Mouse (Mus musculus) heart, postnatal 0 days (tissue): ENCODE measurements around the gene Sfmbt2. TPM values are rescaled to one million over a fixed set of nuclear protein-coding genes. Genes with fewer than 3 reads are reported as not detected.
"Not testable (repeated sequence)": the region's sequence is repeated elsewhere in the genome, so short reads cannot be mapped to it uniquely, and the experiment has no call there.

ENCODE experiments used
- ATAC-seq: fragments of 200-750 bp; cut with Nextera tagmentation; 2 replicates; pipeline ENCODE4 v1.8.0; 2017; ENCODE audit warnings: low read depth, moderate number of reproducible peaks, moderate library complexity; ENCODE audit not compliant: insufficient read depth
- DNase-seq: peaks from one replicate; pipeline ENCODE4 v3.0.0-alpha.2; 2016; ENCODE audit warnings: low spot score
- H3K27ac ChIP-seq: fragments of 300-500 bp; sonication (generic); 2 replicates; pipeline ENCODE4 v1.5.1; 2014; ENCODE audit warnings: low read depth, mild to moderate bottlenecking
- H3K27me3 ChIP-seq: fragments of 300-500 bp; sonication (generic); 2 replicates; pipeline ENCODE4 v1.6.1; 2014; ENCODE audit warnings: low read length, mixed read lengths; ENCODE audit not compliant: control insufficient read depth, insufficient read depth
- H3K36me3 ChIP-seq: fragments of 300-500 bp; sonication (generic); replicated peaks from 2 replicates; pipeline ENCODE4 v1.6.1; 2014; ENCODE audit warnings: low read length, mixed read lengths; ENCODE audit not compliant: control insufficient read depth, insufficient read depth
- H3K4me1 ChIP-seq: fragments of 300-500 bp; sonication (generic); 2 replicates; pipeline ENCODE4 v1.6.1; 2014; ENCODE audit warnings: antibody characterized with exemption; ENCODE audit not compliant: control insufficient read depth, insufficient read depth
- H3K4me2 ChIP-seq: fragments of 300-500 bp; sonication (generic); 2 replicates; pipeline ENCODE4 v1.6.1; 2014; ENCODE audit warnings: low read depth, mild to moderate bottlenecking, low read length, moderate library complexity
- H3K4me3 ChIP-seq: fragments of 300-500 bp; sonication (generic); 2 replicates; pipeline ENCODE4 v1.5.1; 2014; ENCODE audit warnings: low read depth, low read length
- H3K9ac ChIP-seq: fragments of 300-500 bp; sonication (generic); replicated peaks from 2 replicates; pipeline ENCODE4 v1.6.1; 2014; ENCODE audit warnings: low read depth, low read length, mixed read lengths
- H3K9me3 ChIP-seq: fragments of 300-500 bp; sonication (generic); replicated peaks from 2 replicates; pipeline ENCODE4 v1.6.1; 2016; ENCODE audit warnings: low read length; ENCODE audit not compliant: control insufficient read depth
- CTCF ChIP-seq: IDR thresholded peaks from 2 replicates; pipeline ENCODE4 v1.5.1; 2016; ENCODE audit warnings: antibody characterized with exemption, control low read depth, low read depth
- EP300 ChIP-seq: IDR thresholded peaks from 2 replicates; pipeline ENCODE4 v1.6.1; 2016; ENCODE audit warnings: antibody characterized with exemption, low read depth
- WGBS: fragments of 180-500 bp; shearing (Covaris S2); extraction: QIAGEN DNeasy Blood & Tissue Kit; methylation state at CpG from one replicate; pipeline ENCODE4 v1.1.7; 2014; 5-methylcytosine and 5-hydroxymethylcytosine counted together
- polyA plus RNA-seq: library from polyadenylated mRNA; unstranded; fragments of >200 nt; fragmentation: Nextera tagmentation; extraction: Ambion mirVana; gene quantifications from 2 replicates; pipeline ENCODE4 v1.2.1, GENCODE M21; 2015
- total RNA-seq: library from RNA; depleted of rRNA; stranded (reverse); fragments of >200 nt; gene quantifications from 2 replicates; pipeline ENCODE4 v1.2.3, GENCODE M21; 2014; ENCODE audit warnings: low replicate concordance

The Sfmbt2 gene
- total and polyA plus RNA-seq, 2 experiments from 2014 or later = 0.66 to 1.9 TPM

- peaks cover 13% of the 10 kb centered on the region; the same call in 1 of the 2 replicates for H3K27me3 ChIP-seq
These were observed 35.2 kb upstream of the Sfmbt2 start for GRCm38 (mm10) chr2:10335037-10335608.

GRCm38 (mm10) chr2:10340022-10340421 is 30.3 kb upstream of the Sfmbt2 start:
- Histone ChIP-seq H3K9me3 (no peaks in the 10 kb centered on the region), H3K36me3 (no peaks in the 10 kb centered on the region), H3K9ac (no peak overlapping the region), H3K27me3 (0 out of 2 replicates have a peak, but pooled peaks cover 2% of the 10 kb centered on the region), H3K27ac (no peak overlapping the region), H3K4me3 (no peak overlapping the region), H3K4me1 (no peaks in the 10 kb centered on the region), H3K4me2 (no peak overlapping the region)
- ATAC-seq = no peak
- DNase-seq = no peak
- TF ChIP-seq CTCF (no peak), EP300 (no peak)
- 65% methylated on average over 1 of the region's 1 CpGs for WGBS

More at GRCm38 (mm10) chr2:10335037-10335608, 35.2 kb upstream of the Sfmbt2 start:
- no peak for DNase-seq
- ATAC-seq = no peak
- no peak overlapping the region for H3K4me3 ChIP-seq
- H3K36me3 ChIP-seq = no peaks in the 10 kb centered on the region
- H3K4me1 ChIP-seq = no peaks in the 10 kb centered on the region
- H3K9ac ChIP-seq = no peak overlapping the region
- TF ChIP-seq CTCF (no peak), EP300 (no peak)
- no peak overlapping the region for H3K4me2 ChIP-seq
- H3K27ac ChIP-seq = no peak overlapping the region
- H3K9me3 ChIP-seq = no peaks in the 10 kb centered on the region
- WGBS = 49% methylated on average over 4 of the region's 4 CpGs

- Histone ChIP-seq H3K4me3 (no peak overlapping the region), H3K36me3 (no peaks in the 10 kb centered on the region), H3K9me3 (no peaks in the 10 kb centered on the region), H3K27ac (no peak overlapping the region), H3K9ac (no peak overlapping the region), H3K4me1 (no peaks in the 10 kb centered on the region), H3K27me3 (no peaks in the 10 kb centered on the region), H3K4me2 (no peak overlapping the region)
- TF ChIP-seq EP300 = no peak
- TF ChIP-seq CTCF = no peak
- 65% methylated on average over 5 of the region's 5 CpGs for WGBS
- DNase-seq = no peak
- no peak for ATAC-seq
These were observed 26.8 kb upstream of the Sfmbt2 start for GRCm38 (mm10) chr2:10343523-10343922.

GRCm38 (mm10) chr2:10344073-10344472 is 26.2 kb upstream of the Sfmbt2 start:
- not testable (repeated sequence) for H3K36me3 ChIP-seq, H3K27ac ChIP-seq, H3K4me2 ChIP-seq, H3K4me3 ChIP-seq, H3K9ac ChIP-seq, ATAC-seq, H3K9me3 ChIP-seq, H3K4me1 ChIP-seq, H3K27me3 ChIP-seq, DNase-seq
- WGBS = 76% methylated on average over 1 of the region's 1 CpGs

GRCm38 (mm10) chr2:10347193-10347592 is 23.1 kb upstream of the Sfmbt2 start:
- H3K4me2 ChIP-seq = no peak overlapping the region
- no peak overlapping the region for H3K4me3 ChIP-seq
- no peaks in the 10 kb centered on the region for H3K9me3 ChIP-seq
- no peaks in the 10 kb centered on the region for H3K27me3 ChIP-seq
- 81% methylated on average over 4 of the region's 4 CpGs for WGBS
- H3K27ac ChIP-seq = no peak overlapping the region
- no peak for DNase-seq
- no peak overlapping the region for H3K9ac ChIP-seq
- H3K4me1 ChIP-seq = no peaks in the 10 kb centered on the region
- no peak for ATAC-seq
- H3K36me3 ChIP-seq = no peaks in the 10 kb centered on the region
- TF ChIP-seq EP300 = no peak
- no peak for TF ChIP-seq CTCF

- no peaks in the 10 kb centered on the region for H3K27me3 ChIP-seq
- no peak overlapping the region for H3K4me3 ChIP-seq
- no peaks in the 10 kb centered on the region for H3K4me1 ChIP-seq
- H3K9me3 ChIP-seq = no peaks in the 10 kb centered on the region
- ATAC-seq (no peak), DNase-seq (no peak)
- WGBS = 69% methylated on average over 5 of the region's 5 CpGs
- H3K27ac ChIP-seq = no peak overlapping the region
- H3K4me2 ChIP-seq = no peak overlapping the region
- no peak for TF ChIP-seq CTCF
- no peak for TF ChIP-seq EP300
- H3K36me3 ChIP-seq = no peaks in the 10 kb centered on the region
- no peak overlapping the region for H3K9ac ChIP-seq
These were observed 22.3 kb upstream of the Sfmbt2 start for GRCm38 (mm10) chr2:10348036-10348435.
